Mouse (Mus musculus) intestine, embryonic 15.5 days (tissue): ENCODE measurements at regions not wholly inside any gene's neighbourhood (a gene's known extent, or its start where the extent isn't known, plus 50 kb on each side); places are given as distances from the start of the nearest gene placed in this dataset.

Source experiments
- ATAC-seq: fragments of 200-750 bp; cut with Nextera tagmentation; 2 replicates; pipeline ENCODE4 v1.8.0; 2017; ENCODE audit warnings: moderate TSS enrichment, moderate library complexity
- H3K27ac ChIP-seq: fragments of 300-500 bp; sonication (generic); 2 replicates; pipeline ENCODE4 v1.5.1; 2015; ENCODE audit warnings: mild to moderate bottlenecking, inconsistent platforms
- H3K27me3 ChIP-seq: fragments of 300-500 bp; sonication (generic); replicated peaks from 2 replicates; pipeline ENCODE4 v1.6.1; 2015; ENCODE audit warnings: inconsistent platforms
- H3K36me3 ChIP-seq: fragments of 300-500 bp; sonication (generic); 2 replicates; pipeline ENCODE4 v1.6.1; 2015; ENCODE audit warnings: inconsistent platforms
- H3K4me1 ChIP-seq: fragments of 300-500 bp; sonication (generic); replicated peaks from 2 replicates; pipeline ENCODE4 v1.6.1; 2015; ENCODE audit warnings: inconsistent platforms
- H3K4me2 ChIP-seq: fragments of 300-500 bp; sonication (generic); replicated peaks from 2 replicates; pipeline ENCODE4 v1.6.1; 2015; ENCODE audit warnings: mild to moderate bottlenecking, inconsistent platforms
- H3K4me3 ChIP-seq: fragments of 300-500 bp; sonication (generic); replicated peaks from 2 replicates; pipeline ENCODE4 v1.5.1; 2015; ENCODE audit warnings: inconsistent platforms
- H3K9ac ChIP-seq: fragments of 300-500 bp; sonication (generic); 2 replicates; pipeline ENCODE4 v1.6.1; 2015; ENCODE audit warnings: inconsistent platforms
- H3K9me3 ChIP-seq: fragments of 300-500 bp; sonication (generic); 2 replicates; pipeline ENCODE4 v1.6.1; 2016; ENCODE audit warnings: inconsistent platforms
- WGBS: fragments of 180-500 bp; shearing (Covaris S2); methylation state at CpG from one replicate; pipeline ENCODE4 v1.1.7; 2015; 5-methylcytosine and 5-hydroxymethylcytosine counted together

GRCm38 (mm10) chr14:86435345-86435744, 705.7 kb downstream of the Diaph3 start:
- Histone ChIP-seq H3K4me2 (no peak overlapping the region), H3K4me3 (no peak overlapping the region), H3K27me3 (no peaks in the 10 kb centered on the region), H3K36me3 (no peaks in the 10 kb centered on the region), H3K4me1 (no peaks in the 10 kb centered on the region), H3K9me3 (no peaks in the 10 kb centered on the region), H3K9ac (no peak overlapping the region), H3K27ac (no peak overlapping the region)
- no peak for ATAC-seq
- WGBS, result 91% methylated on average over 2 of the region's 2 CpGs

- H3K9me3 ChIP-seq, result no peaks in the 10 kb centered on the region
- no peak overlapping the region for H3K4me3 ChIP-seq
Measured at GRCm38 (mm10) chr14:86431215-86431816, 709.7 kb downstream of the Diaph3 start.

GRCm38 (mm10) chr14:86421881-86422280, 719.2 kb downstream of the Diaph3 start:
- Histone ChIP-seq H3K36me3 (no peaks in the 10 kb centered on the region), H3K9me3 (no peaks in the 10 kb centered on the region), H3K27ac (no peak overlapping the region), H3K9ac (no peak overlapping the region), H3K27me3 (no peaks in the 10 kb centered on the region), H3K4me2 (no peak overlapping the region), H3K4me1 (no peaks in the 10 kb centered on the region), H3K4me3 (no peak overlapping the region)
- ATAC-seq, result no peak; the same call in 1 of the 2 replicates
- WGBS, result 67% methylated on average over 5 of the region's 5 CpGs

More at GRCm38 (mm10) chr14:86431215-86431816, 709.7 kb downstream of the Diaph3 start:
- no peak overlapping the region for H3K27ac ChIP-seq
- ATAC-seq, result no peak
- H3K9ac ChIP-seq, result no peak overlapping the region
- H3K4me2 ChIP-seq, result no peak overlapping the region
- no peaks in the 10 kb centered on the region for H3K27me3 ChIP-seq
- 53% methylated on average over 6 of the region's 6 CpGs for WGBS
- no peaks in the 10 kb centered on the region for H3K4me1 ChIP-seq
- no peaks in the 10 kb centered on the region for H3K36me3 ChIP-seq

GRCm38 (mm10) chr14:86419959-86420598, 721.0 kb downstream of the Diaph3 start:
- ATAC-seq, result no peak
- no peaks in the 10 kb centered on the region for H3K27me3 ChIP-seq
- no peaks in the 10 kb centered on the region for H3K9me3 ChIP-seq
- no peak overlapping the region for H3K27ac ChIP-seq
- H3K36me3 ChIP-seq, result no peaks in the 10 kb centered on the region
- H3K9ac ChIP-seq, result no peak overlapping the region
- no peaks in the 10 kb centered on the region for H3K4me1 ChIP-seq
- no peak overlapping the region for H3K4me3 ChIP-seq
- whole genome bisulfite sequencing, result 68% methylated on average over 3 of the region's 3 CpGs
- H3K4me2 ChIP-seq, result no peak overlapping the region

- no peaks in the 10 kb centered on the region for H3K27me3 ChIP-seq
- H3K27ac ChIP-seq, result no peak overlapping the region
- H3K4me3 ChIP-seq, result no peak overlapping the region
- H3K36me3 ChIP-seq, result no peaks in the 10 kb centered on the region
- no peak overlapping the region for H3K9ac ChIP-seq
- H3K4me1 ChIP-seq, result no peaks in the 10 kb centered on the region
- H3K9me3 ChIP-seq, result no peaks in the 10 kb centered on the region
- 91% methylated on average over 3 of the region's 3 CpGs for WGBS
- no peak overlapping the region for H3K4me2 ChIP-seq
- no peak for ATAC-seq
Measured at GRCm38 (mm10) chr14:86396876-86397275, 744.2 kb downstream of the Diaph3 start.

GRCm38 (mm10) chr14:86395951-86396361, 745.1 kb downstream of the Diaph3 start:
- ATAC-seq, result no peak
- Histone ChIP-seq H3K4me1 (no peaks in the 10 kb centered on the region), H3K4me2 (no peak overlapping the region), H3K36me3 (no peaks in the 10 kb centered on the region), H3K27ac (no peak overlapping the region), H3K9ac (no peak overlapping the region), H3K4me3 (no peak overlapping the region), H3K27me3 (no peaks in the 10 kb centered on the region), H3K9me3 (no peaks in the 10 kb centered on the region)
- WGBS, result 30% methylated on average over 9 of the region's 9 CpGs

GRCm38 (mm10) chr14:86395531-86395930, 745.5 kb downstream of the Diaph3 start:
- Histone ChIP-seq H3K4me2 (no peak overlapping the region), H3K27me3 (no peaks in the 10 kb centered on the region), H3K9me3 (no peaks in the 10 kb centered on the region), H3K27ac (no peak overlapping the region), H3K4me3 (no peak overlapping the region), H3K36me3 (no peaks in the 10 kb centered on the region), H3K4me1 (no peaks in the 10 kb centered on the region), H3K9ac (no peak overlapping the region)
- ATAC-seq, result no peak
- WGBS, result 31% methylated on average over 10 of the region's 10 CpGs

- WGBS, result 76% methylated on average over 7 of the region's 7 CpGs
Measured at GRCm38 (mm10) chr14:86395068-86395467, 746.0 kb downstream of the Diaph3 start.

GRCm38 (mm10) chr14:86385136-86385535, 755.9 kb downstream of the Diaph3 start:
- no peak overlapping the region for H3K9ac ChIP-seq
- WGBS, result 45% methylated on average over 6 of the region's 6 CpGs
- no peak overlapping the region for H3K4me3 ChIP-seq
- no peak overlapping the region for H3K27ac ChIP-seq
- no peak for ATAC-seq
- H3K4me1 ChIP-seq, result no peaks in the 10 kb centered on the region
- no peaks in the 10 kb centered on the region for H3K27me3 ChIP-seq
- no peaks in the 10 kb centered on the region for H3K9me3 ChIP-seq
- no peaks in the 10 kb centered on the region for H3K36me3 ChIP-seq
- H3K4me2 ChIP-seq, result no peak overlapping the region

More at GRCm38 (mm10) chr14:86395068-86395467, 746.0 kb downstream of the Diaph3 start:
- Histone ChIP-seq H3K27me3 (no peaks in the 10 kb centered on the region), H3K36me3 (no peaks in the 10 kb centered on the region), H3K9ac (no peak overlapping the region), H3K27ac (no peak overlapping the region), H3K4me1 (no peaks in the 10 kb centered on the region), H3K4me2 (no peak overlapping the region), H3K9me3 (no peaks in the 10 kb centered on the region), H3K4me3 (no peak overlapping the region)
- no peak for ATAC-seq

GRCm38 (mm10) chr14:86365032-86365431, 776.0 kb downstream of the Diaph3 start:
- Histone ChIP-seq H3K9me3 (no peaks in the 10 kb centered on the region), H3K36me3 (no peaks in the 10 kb centered on the region), H3K4me3 (no peak overlapping the region), H3K4me2 (no peak overlapping the region), H3K9ac (no peak overlapping the region), H3K27me3 (no peaks in the 10 kb centered on the region), H3K27ac (no peak overlapping the region), H3K4me1 (no peaks in the 10 kb centered on the region)
- 95% methylated on average over 2 of the region's 2 CpGs for WGBS
- ATAC-seq, result no peak

GRCm38 (mm10) chr14:86360423-86361059, 780.5 kb downstream of the Diaph3 start:
- no peak overlapping the region for H3K27ac ChIP-seq
- no peaks in the 10 kb centered on the region for H3K36me3 ChIP-seq
- H3K4me2 ChIP-seq, result no peak overlapping the region
- 44% methylated on average over 7 of the region's 7 CpGs for WGBS
- no peaks in the 10 kb centered on the region for H3K4me1 ChIP-seq
- H3K4me3 ChIP-seq, result no peak overlapping the region
- H3K9me3 ChIP-seq, result no peaks in the 10 kb centered on the region
- no peaks in the 10 kb centered on the region for H3K27me3 ChIP-seq
- H3K9ac ChIP-seq, result no peak overlapping the region
- ATAC-seq, result no peak

GRCm38 (mm10) chr14:86358584-86358983, 782.5 kb downstream of the Diaph3 start:
- Histone ChIP-seq H3K27ac (no peak overlapping the region), H3K36me3 (no peaks in the 10 kb centered on the region), H3K9ac (no peak overlapping the region), H3K9me3 (no peaks in the 10 kb centered on the region), H3K4me3 (no peak overlapping the region), H3K4me1 (no peaks in the 10 kb centered on the region), H3K4me2 (no peak overlapping the region), H3K27me3 (no peaks in the 10 kb centered on the region)
- ATAC-seq, result no peak
- 88% methylated on average over 6 of the region's 6 CpGs for WGBS

- H3K4me3 ChIP-seq, result no peak overlapping the region
- H3K9me3 ChIP-seq, result no peaks in the 10 kb centered on the region
- no peak overlapping the region for H3K4me2 ChIP-seq
- H3K36me3 ChIP-seq, result no peaks in the 10 kb centered on the region
- no peaks in the 10 kb centered on the region for H3K27me3 ChIP-seq
- ATAC-seq, result no peak
- WGBS, result 38% methylated on average over 1 of the region's 1 CpGs
- H3K27ac ChIP-seq, result no peak overlapping the region
- H3K9ac ChIP-seq, result no peak overlapping the region
- H3K4me1 ChIP-seq, result no peaks in the 10 kb centered on the region
Measured at GRCm38 (mm10) chr14:86350526-86350925, 790.5 kb downstream of the Diaph3 start.
